10 mouse cellular contexts compared by ENCODE assay signal in the genomic region with DNA sequence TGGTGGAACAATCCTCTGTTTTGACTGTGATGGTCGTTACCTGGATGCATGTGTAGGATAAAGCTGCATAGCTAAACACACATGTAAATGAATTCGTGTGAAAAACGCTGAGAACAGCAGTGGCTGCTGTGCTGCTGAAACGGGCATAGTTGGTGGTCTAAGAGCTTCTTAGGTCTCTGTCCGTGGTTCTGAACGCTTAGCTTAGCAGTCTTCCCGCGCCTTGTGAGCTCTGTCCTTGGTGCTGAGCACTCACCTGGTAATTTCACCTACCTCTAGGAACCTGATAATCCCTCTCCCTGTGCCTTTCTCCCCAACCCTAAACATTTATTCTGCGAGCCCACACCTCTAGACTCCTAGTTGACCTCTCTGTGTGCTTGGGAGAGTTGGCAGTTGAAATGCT. TPM values are rescaled to one million over a fixed set of nuclear protein-coding genes. Genes with fewer than 3 reads are reported as not detected.
DNase-seq lines count a peak whose midpoint lies in the region; ATAC-seq lines count a peak whose summit lies in the region.
"Had no signal": no experiment of that assay in that cellular context is flagged by ENCODE, and none has a peak within 500 bp of the region (broad histone marks: within the 10 kb centered on the region; RNA-seq: fewer than 3 reads in every experiment).

No protein-coding gene starts in this region.

- no peaks in the 10 kb centered on the region for H3K4me1 ChIP-seq in kidney, embryonic 16.5 days (ENCODE audit: insufficient read depth, low read length)
- H3K4me1 ChIP-seq in embryonic facial prominence, embryonic 11.5 days (ENCODE audit: control insufficient read depth, insufficient read depth, low read length) = no peaks in the 10 kb centered on the region
- H3K4me1 ChIP-seq: embryonic facial prominence, embryonic 13.5 days; lung, embryonic 15.5 days had no signal

- H3K9ac ChIP-seq in kidney, embryonic 16.5 days (replicated peaks; ENCODE audit: low read length) = no peak overlapping the region
- no peak overlapping the region for H3K9ac ChIP-seq in embryonic facial prominence, embryonic 11.5 days (replicated peaks; ENCODE audit: low read length)
- H3K9ac ChIP-seq: embryonic facial prominence, embryonic 13.5 days; lung, embryonic 15.5 days had no signal

- WGBS in kidney, embryonic 16.5 days = 2% methylated on average over 9 of the region's 9 CpGs
- 4% methylated on average over 9 of the region's 9 CpGs for WGBS in embryonic facial prominence, embryonic 11.5 days

- H3K4me3 ChIP-seq in kidney, embryonic 16.5 days (ENCODE audit: low read length) = no peak overlapping the region
- no peak overlapping the region for H3K4me3 ChIP-seq in embryonic facial prominence, embryonic 11.5 days (ENCODE audit: low read depth, low read length)
- H3K4me3 ChIP-seq: embryonic facial prominence, embryonic 13.5 days; lung, embryonic 15.5 days had no signal

- H3K36me3 ChIP-seq in kidney, embryonic 16.5 days (ENCODE audit: insufficient read depth, low read length) = no peaks in the 10 kb centered on the region
- no peaks in the 10 kb centered on the region for H3K36me3 ChIP-seq in embryonic facial prominence, embryonic 11.5 days (replicated peaks; ENCODE audit: control insufficient read depth, insufficient read depth, low read depth, low read length)
- H3K36me3 ChIP-seq: embryonic facial prominence, embryonic 13.5 days; lung, embryonic 15.5 days had no signal

- H3K4me2 ChIP-seq in kidney, embryonic 16.5 days (replicated peaks; ENCODE audit: low read depth, low read length) = no peak overlapping the region
- H3K4me2 ChIP-seq in embryonic facial prominence, embryonic 11.5 days (ENCODE audit: low read depth, low read length) = no peak overlapping the region
- H3K4me2 ChIP-seq: embryonic facial prominence, embryonic 13.5 days; lung, embryonic 15.5 days had no signal

- no peaks in the 10 kb centered on the region; the same call in 1 of the 2 replicates for H3K27me3 ChIP-seq in kidney, embryonic 16.5 days (ENCODE audit: insufficient read depth, low read length)
- no peaks in the 10 kb centered on the region for H3K27me3 ChIP-seq in embryonic facial prominence, embryonic 11.5 days (ENCODE audit: control insufficient read depth, insufficient read depth, low read length)
- H3K27me3 ChIP-seq: embryonic facial prominence, embryonic 13.5 days; lung, embryonic 15.5 days had no signal

- ATAC-seq in kidney, embryonic 16.5 days (ENCODE audit: low FRiP score, low TSS enrichment) = no peak
- ATAC-seq in embryonic facial prominence, embryonic 11.5 days (replicated peaks; ENCODE audit: insufficient number of reproducible peaks, low FRiP score, low TSS enrichment, low read depth) = no peak
- ATAC-seq in activated CD4-positive, CD25-positive, alpha-beta regulatory T cell, adult 4 months = no peak

- no peaks in the 10 kb centered on the region for H3K9me3 ChIP-seq in kidney, embryonic 16.5 days (ENCODE audit: low read length)
- no peaks in the 10 kb centered on the region for H3K9me3 ChIP-seq in embryonic facial prominence, embryonic 11.5 days (replicated peaks; ENCODE audit: control insufficient read depth, low read length)
- H3K9me3 ChIP-seq: embryonic facial prominence, embryonic 13.5 days; lung, embryonic 15.5 days had no signal

- DNase-seq in kidney, adult 18-20 months = peak; percentile 33
- peak; percentile 68 for DNase-seq in WW6 (ENCODE audit: low read depth, low spot score)
- DNase-seq in embryonic facial prominence, embryonic 11.5 days (ENCODE audit: low spot score) = peak; percentile 92
- DNase-seq in mesoderm, embryonic 11.5 days (ENCODE audit: low read depth, low spot score) = peak; percentile 82
- DNase-seq in frontal cortex, postnatal 10 days (ENCODE audit: low spot score in 2 of 2) = no peak
- DNase-seq in layer of hippocampus, postnatal 36 days = no peak

- H3K27ac ChIP-seq in kidney, embryonic 16.5 days (ENCODE audit: low read length) = no peak overlapping the region
- H3K27ac ChIP-seq in embryonic facial prominence, embryonic 11.5 days (replicated peaks; ENCODE audit: low read depth, low read length) = no peak overlapping the region
- H3K27ac ChIP-seq: embryonic facial prominence, embryonic 13.5 days; lung, embryonic 15.5 days had no signal

RNA-seq across cellular contexts. Expression of a gene that starts 4.0 kb away (rescaled TPM):
- not detected in 2 replicates for polyA plus RNA-seq in kidney, embryonic 16.5 days (2015; fragmentation: Nextera tagmentation; extraction: Ambion mirVana)
- polyA plus RNA-seq in embryonic facial prominence, embryonic 11.5 days (2014; fragmentation: Nextera tagmentation; extraction: Ambion mirVana) = not detected in 2 replicates
- polyA plus RNA-seq in activated CD4-positive, CD25-positive, alpha-beta regulatory T cell, adult 4 months (2017; shearing (Covaris generic)) = not detected
- not detected for total RNA-seq in layer of hippocampus, postnatal 36 days (2021)
- polyA plus RNA-seq: embryonic facial prominence, embryonic 13.5 days; lung, embryonic 15.5 days had no signal

RNA-seq across cellular contexts. Expression of a gene that starts 9.8 kb away (rescaled TPM):
- 0.10 TPM in 1 of 2 replicates, not detected in the other for polyA plus RNA-seq in kidney, embryonic 16.5 days (2015; fragmentation: Nextera tagmentation; extraction: Ambion mirVana)
- polyA plus RNA-seq in embryonic facial prominence, embryonic 11.5 days (2014; fragmentation: Nextera tagmentation; extraction: Ambion mirVana) = not detected in 2 replicates
- polyA plus RNA-seq in activated CD4-positive, CD25-positive, alpha-beta regulatory T cell, adult 4 months (2017; shearing (Covaris generic)) = not detected
- not detected for total RNA-seq in layer of hippocampus, postnatal 36 days (2021)
- polyA plus RNA-seq: embryonic facial prominence, embryonic 13.5 days had no signal

RNA-seq across cellular contexts. Expression of a gene that starts 14.6 kb away (rescaled TPM):
- polyA plus RNA-seq in kidney, embryonic 16.5 days (2015; fragmentation: Nextera tagmentation; extraction: Ambion mirVana) = not detected in 2 replicates
- not detected in 2 replicates for polyA plus RNA-seq in embryonic facial prominence, embryonic 11.5 days (2014; fragmentation: Nextera tagmentation; extraction: Ambion mirVana)
- not detected for polyA plus RNA-seq in activated CD4-positive, CD25-positive, alpha-beta regulatory T cell, adult 4 months (2017; shearing (Covaris generic))
- 1 to 10 TPM in 1 of 2 experiments, not detected in 1; 1.8 TPM for total RNA-seq in layer of hippocampus, postnatal 36 days (2021)
- polyA plus RNA-seq: embryonic facial prominence, embryonic 13.5 days; lung, embryonic 15.5 days had no signal

RNA-seq across cellular contexts. Expression of a gene that starts 25.4 kb away (rescaled TPM):
- not detected in 2 replicates for polyA plus RNA-seq in kidney, embryonic 16.5 days (2015; fragmentation: Nextera tagmentation; extraction: Ambion mirVana)
- not detected in 2 replicates for polyA plus RNA-seq in embryonic facial prominence, embryonic 11.5 days (2014; fragmentation: Nextera tagmentation; extraction: Ambion mirVana)
- not detected for polyA plus RNA-seq in activated CD4-positive, CD25-positive, alpha-beta regulatory T cell, adult 4 months (2017; shearing (Covaris generic))
- total RNA-seq in layer of hippocampus, postnatal 36 days (2021) = 1 to 10 TPM in 1 of 2 experiments, under 1 TPM in 1; 0.60 to 2.3 TPM
- polyA plus RNA-seq: embryonic facial prominence, embryonic 13.5 days; lung, embryonic 15.5 days had no signal

RNA-seq across cellular contexts. Expression of a gene that starts 36.2 kb away (rescaled TPM):
- polyA plus RNA-seq in kidney, embryonic 16.5 days (2015; fragmentation: Nextera tagmentation; extraction: Ambion mirVana) = not detected in 2 replicates
- polyA plus RNA-seq in embryonic facial prominence, embryonic 11.5 days (2014; fragmentation: Nextera tagmentation; extraction: Ambion mirVana) = not detected in 2 replicates
- not detected for polyA plus RNA-seq in activated CD4-positive, CD25-positive, alpha-beta regulatory T cell, adult 4 months (2017; shearing (Covaris generic))
- total RNA-seq in layer of hippocampus, postnatal 36 days (2021) = not detected
- polyA plus RNA-seq: embryonic facial prominence, embryonic 13.5 days; lung, embryonic 15.5 days had no signal

Comparison
In these comparisons a context has a peak if more than half of its experiments do, and no peak if none do; other contexts are left out.
1. DNase-seq: peak in kidney, adult 18-20 months (single experiment), WW6 (single experiment), embryonic facial prominence, embryonic 11.5 days (single experiment) and mesoderm, embryonic 11.5 days (single experiment); none in frontal cortex, postnatal 10 days (0 of 2) and layer of hippocampus, postnatal 36 days (0 of 2).